Mouse (Mus musculus): ENCODE measurements at regions not wholly inside any gene's neighbourhood (a gene's known extent, or its start where the extent isn't known, plus 50 kb on each side); places are given as distances from the start of the nearest gene placed in this dataset.

DNA sequence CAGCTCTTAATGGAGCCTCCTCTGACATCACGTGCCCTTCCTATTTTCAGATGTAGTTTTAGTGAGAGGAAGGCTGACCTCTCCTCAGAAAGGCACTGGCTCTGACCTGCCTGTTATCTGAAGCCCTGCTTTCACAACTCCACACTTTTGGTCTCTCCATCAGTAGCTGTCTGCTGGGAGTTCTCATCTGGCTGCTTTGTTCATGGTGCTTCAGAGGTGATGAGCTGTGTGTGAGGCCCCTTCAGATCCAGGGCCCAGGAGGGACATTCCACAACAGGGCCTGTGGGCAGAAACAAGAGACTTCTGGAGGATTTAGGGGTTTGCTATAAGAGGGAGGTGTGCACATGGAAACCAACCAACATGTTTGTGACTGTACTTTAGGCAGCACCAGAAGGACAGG lies 50.8 kb upstream of the Fhl2 start:
- no peak for DNase-seq

DNA sequence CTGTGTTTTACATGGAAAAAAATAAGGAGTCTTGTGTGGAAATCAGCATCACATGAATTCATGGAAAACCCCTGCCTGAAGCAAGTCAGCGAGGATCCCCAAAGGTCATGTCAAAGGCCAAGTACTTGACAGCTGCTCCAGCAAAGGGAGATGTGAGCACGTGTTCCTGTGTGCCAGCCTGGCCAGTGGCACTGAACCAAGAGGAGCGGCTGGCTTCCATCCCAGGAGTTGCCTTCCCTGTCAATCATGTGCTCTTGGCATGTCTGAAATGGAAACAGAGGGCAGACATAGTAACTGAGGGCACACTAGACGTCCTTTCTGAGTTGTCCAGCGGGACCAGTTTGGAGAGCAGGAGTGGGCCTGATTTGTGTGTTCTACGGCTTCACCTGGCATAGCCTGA lies 53.5 kb upstream of the Fhl2 start:
- peak in 1 of 2 experiments; percentile 4 for DNase-seq

DNA sequence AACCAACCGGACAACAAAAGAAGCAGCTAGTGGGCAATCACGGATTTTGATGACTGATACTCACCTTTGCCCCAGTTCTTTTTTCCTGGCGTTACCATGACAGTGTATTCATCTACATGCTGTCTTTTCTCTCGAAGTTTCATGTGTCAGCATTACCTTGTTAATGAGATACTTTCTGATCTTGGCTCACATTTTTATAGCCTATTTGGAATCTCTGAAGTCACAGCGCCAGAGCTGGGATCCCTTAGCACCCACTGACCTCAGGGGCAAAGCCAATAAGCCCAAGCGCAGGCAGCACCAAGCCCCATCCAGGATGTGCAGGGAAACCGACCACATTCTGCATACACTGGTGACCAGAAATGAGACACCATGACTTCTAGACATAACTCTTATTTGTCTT lies 54.6 kb upstream of the Fhl2 start:
- no peak for DNase-seq

DNA sequence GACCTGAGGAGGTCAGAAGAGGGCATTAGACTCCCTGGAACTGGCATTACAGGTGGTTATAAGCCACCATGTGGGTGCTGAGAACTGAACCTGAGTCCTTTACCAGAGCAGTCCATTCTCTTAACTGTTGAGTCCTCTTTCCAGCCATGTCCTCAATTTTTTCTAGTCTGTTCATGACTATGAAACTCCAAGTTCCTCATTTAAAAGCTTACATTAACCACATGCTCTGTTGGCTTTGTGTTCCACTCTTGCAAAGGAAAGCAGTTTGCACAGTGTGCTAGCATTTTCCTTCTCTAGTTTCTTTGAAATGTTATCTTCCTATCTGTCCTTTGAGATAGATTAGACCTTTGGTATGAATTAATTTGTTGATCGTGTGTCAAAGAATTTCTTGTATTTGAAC lies 57.3 kb upstream of the Fhl2 start:
- DNase-seq = no peak

DNA sequence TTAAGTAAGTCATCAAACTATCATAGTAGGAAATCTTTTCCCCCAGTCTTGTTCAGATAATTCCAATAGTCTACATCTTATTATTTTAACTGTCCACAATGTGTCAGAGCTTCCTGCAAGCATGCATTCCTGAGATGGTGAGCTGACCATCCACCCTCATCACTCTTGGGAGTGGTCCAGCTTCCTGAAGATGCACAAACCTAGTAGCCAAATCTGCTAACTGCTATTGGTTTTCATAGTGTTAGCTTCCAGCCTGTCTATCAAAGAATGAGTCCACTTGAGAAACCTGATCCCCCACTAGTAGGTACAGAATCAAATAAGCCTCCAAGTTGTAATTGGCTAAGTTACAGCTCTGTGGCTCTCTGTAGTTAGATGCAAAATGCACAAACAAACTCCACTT lies 59.3 kb upstream of the Fhl2 start:
- no peak for DNase-seq

DNA sequence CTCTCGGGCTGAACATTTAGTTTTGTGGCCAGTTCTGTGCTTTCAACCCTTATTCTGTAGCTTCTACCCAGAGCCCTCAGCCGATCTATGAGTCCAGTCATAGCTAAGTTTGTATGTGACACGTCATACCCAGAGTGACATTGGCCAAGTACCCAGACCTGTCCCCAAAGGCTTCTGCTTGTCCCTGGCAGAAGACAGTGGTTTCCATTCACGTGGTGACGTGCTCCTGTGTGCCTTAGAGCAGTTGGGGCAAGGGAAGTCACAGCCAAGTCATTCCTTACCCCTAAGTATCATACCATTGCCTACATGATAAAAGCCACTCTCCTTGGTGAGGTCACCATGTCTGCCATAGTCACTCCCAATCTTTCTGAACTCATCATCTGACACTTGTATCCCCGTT lies 61.1 kb upstream of the Fhl2 start:
- no peak for DNase-seq

DNA sequence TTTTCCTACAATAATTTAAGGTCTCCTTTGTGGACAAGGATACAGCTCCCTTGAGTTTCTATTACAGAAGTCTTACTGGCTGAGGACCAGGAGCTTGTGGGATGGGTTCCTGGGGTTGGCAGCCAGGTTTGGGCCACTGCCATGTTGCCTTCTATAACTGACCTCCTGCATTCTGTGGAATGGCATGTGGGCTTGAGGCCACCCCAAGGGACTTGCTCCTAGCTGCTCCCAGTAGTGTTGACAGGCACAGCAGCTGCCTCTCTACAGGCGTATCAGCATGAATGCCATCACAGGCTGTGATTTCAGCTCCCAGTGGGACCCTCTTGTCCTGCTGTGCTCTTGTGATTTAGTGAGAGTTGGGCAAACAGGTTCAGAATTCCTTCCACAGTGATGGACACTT lies 63.1 kb upstream of the Fhl2 start:
- no peak for DNase-seq

DNA sequence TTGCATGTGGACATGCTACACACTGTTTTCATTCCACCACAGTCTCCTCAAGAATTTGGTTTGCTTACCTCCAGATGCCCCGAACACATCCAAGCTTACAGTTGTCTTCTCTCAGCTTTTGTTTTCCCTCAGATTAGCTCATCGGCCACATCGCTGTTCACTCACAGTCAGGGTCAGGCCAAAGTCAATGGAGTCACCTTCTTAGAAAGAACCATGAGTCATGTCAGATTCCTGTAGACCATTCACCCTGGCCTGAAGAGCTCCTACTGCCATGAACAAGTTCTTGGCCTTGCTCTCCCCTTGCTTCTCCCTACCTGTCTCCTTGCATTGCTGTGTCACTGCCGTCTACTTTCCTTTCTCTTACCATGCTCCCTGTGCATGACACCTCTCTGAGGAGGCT lies 63.7 kb upstream of the Fhl2 start:
- no peak for DNase-seq

DNA sequence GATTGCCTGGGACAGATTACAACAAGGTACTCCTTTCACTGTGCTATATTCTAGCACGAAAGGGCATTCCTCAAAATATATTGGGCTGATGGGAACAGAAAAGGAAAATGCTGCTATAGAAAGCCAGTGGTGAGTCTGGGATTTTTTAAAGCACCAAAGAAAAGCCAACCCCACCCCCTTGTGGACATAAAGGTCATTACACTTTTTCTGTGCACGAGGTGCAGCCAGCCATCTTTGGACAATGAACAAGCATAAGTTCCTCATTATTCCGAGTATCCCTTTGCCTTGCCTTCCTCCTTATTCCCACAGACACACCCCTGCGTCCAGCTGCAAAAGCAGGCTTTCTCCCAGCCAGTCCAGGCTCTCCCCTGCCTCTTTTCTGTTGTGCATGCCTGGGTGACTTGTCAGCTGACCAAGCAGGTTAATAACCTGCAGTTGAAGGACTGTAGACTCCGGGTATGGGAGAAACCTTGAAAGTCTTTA lies 67.7 kb upstream of the Fhl2 start:
- peak; percentile 11 to 45 for DNase-seq

DNA sequence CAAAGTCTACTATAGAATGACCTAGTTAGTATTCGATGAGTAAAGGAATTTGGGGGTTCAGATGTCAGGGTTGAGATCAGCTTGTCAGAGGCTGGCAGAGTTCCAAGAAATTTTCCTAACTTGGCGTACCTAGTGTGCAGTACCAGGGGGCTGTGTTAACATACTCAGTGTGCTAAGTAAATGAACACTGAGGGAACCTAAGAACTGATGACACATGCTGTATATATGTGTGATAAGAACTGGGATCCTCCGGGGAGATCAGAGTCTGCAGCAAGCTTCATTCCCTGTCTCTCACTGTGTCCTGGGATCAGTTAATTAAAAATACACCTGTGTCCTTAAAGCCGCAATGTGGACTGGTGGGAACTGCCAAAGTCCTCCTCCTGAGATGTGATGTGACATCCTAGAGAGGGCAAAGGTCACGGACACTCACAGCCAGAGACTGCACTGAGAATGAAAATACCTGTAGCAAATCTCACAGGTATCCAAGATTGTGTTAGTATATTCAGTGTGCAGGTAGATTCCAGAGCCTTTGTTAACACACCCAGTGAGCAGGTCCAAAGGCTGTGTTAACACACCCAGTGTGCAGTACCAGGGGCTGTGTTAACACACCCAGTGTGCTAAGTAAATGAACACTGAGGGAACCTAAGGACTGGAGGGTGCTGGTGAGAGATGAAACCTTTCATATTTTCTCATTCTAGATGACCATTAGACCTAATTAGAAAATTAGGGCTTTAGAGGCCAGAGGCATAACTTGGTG lies 69.1 kb upstream of the Fhl2 start:
- no peak for DNase-seq

DNA sequence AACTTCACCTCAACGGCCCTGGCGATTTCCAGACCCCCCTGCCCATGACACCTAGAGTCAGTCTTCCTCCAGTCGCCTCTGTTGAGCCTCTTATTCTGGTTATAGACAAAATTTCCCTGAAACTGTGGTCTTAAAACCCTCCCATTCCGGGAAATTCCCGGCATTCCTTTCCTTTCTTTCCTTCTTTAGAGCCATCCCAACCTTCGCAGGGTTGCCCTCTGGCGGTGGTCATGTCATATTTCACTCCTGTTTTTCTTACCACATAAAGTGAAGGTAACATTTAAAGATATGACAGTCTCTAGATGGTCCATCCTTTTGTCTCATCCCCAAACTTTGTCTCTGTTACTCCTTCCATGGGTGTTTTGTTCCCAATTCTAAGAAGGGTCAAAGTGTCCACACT lies 72.9 kb upstream of the Fhl2 start:
- DNase-seq = no peak

DNA sequence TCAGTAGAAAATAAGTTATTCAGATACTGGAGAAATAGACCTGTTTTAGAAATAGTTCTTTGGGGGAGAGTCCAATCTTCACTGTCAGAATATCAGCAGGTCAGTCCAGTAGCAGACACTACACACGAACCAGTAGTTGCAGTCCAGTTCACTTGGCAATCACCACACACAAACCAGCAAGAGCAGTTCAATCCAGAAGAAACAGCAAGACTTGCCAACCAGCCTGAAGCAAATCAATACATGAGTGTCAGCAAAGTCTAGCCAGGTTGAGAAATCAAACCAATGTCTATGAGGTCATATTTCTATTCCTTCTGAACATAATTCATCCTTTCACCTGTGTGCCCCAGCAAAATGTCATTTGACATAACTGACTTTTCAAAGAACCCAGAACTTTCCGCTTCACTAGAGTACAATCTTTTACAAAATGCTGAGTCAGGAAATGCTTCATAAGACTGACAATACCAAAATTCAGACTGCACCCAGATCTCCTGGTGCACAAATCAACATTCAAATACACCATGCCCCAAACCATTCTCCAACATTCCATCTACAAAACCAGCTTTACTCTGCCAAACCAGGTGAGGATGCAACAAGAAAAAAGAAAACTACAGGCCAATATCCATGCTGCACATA lies 76.6 kb upstream of the Fhl2 start:
- DNase-seq = no peak

DNA sequence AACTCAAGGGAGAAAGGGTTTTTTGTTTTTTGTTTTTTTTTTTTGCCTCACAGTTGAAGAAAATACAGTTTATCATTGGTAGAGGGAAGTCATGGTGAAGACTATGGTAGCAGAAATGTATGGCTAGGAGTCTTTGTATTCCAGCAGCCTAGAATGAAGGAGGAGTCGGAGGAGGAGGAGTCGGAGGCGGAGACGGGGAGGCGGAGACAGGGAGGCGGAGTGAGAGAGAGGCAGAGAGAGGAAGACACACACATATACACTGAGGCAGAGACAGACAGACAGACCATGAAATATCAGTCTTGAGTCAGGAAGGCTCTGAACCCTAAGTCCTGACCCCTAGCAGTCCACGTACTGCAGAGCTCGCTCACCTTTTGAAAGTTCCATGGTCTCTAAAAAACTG lies 95.0 kb upstream of the Fhl2 start:
- no peak for DNase-seq

DNA sequence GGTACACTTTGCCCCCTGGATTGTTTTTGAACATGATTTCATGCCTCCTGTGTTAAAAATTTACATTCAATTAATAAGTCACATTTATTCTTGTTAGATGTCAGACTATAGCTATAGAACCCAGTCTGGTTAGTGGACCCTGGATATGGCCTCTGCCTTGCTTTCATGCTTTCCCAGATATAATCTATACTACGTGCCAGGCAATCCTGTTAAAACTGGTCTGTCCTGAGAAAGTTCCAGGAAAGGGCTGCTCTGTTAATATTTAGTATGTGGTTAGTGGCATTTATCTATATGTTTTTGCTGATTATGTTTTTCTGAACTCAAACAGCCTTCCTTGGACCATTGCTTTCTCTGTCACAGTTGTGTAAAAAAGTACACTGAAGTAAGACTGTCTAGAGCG lies 95.8 kb upstream of the Fhl2 start:
- DNase-seq = no peak

DNA sequence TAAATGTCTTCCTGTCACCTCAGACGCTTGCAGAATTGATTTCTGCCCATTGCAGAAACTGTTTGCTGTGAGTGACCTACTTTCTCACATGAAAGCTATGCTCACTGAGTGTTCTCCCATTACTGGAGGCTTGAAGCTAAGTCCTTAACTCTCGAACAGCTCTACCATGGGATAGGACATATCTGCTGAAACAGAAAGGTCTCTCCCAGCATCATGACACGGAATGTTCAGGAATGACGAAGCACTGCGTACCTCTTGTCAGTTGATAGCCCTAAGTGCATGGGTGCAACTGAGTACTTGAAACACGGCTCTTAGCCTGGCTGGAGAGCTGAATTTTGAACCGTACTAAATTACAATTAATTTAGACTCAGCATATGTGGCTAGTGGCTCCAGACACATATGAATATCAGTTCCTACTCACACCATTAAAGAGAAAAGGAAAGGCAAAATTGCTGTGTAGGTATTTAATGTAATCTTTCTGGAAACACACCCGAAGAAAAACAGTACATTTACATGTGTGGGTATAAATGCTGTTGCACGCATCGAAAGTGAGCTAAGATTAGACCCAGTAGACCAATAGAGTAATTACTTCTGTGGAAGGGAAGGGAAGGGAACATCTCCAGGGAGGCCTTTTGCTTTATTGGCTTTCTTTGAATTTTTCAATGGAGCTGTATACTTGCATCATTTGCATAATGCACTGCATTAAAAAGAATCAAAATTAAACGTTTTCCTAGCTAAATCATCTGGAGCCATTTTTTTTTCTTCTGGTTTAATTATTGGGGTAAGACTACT lies 97.6 kb upstream of the Fhl2 start:
- DNase-seq = no peak

DNA sequence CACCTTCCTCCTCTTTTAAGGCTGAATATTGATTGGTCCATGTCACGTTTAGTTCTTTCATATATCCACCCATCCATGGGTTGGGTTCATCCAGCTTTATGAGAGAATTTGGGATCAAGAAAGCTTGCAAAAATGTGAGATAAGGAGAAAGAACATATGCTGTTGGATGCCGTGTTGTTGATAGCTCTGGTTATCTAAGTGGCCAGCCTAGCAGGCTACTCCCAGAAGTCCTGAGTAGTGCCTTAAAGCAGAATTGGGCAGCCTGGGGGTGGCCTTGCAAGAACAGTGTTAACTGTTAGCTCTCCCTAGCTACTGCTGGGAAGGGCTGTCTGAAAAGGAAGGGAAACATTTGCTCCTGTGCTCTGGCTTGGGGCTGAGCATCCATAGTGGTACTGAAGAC lies 100.8 kb upstream of the Fhl2 start:
- DNase-seq = no peak

DNA sequence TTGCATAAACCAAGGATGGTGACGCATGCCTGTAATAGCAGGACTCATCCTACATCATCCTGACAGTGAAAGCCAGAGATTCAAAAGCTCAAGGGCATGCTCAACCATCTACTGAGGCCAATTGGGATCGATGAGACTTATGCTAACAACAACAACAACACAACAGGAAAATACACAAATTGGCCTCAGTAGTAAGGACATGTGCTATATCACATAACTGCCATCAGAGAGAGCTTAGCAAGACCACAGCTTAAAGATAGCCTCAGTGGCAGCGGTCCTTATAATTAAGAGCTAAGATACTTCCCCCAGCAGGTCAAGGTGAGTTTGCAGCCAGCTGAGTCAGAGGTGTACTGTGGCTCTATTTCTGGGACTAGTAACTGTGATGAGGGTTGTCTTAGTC lies 102.0 kb upstream of the Fhl2 start:
- no peak for DNase-seq

DNA sequence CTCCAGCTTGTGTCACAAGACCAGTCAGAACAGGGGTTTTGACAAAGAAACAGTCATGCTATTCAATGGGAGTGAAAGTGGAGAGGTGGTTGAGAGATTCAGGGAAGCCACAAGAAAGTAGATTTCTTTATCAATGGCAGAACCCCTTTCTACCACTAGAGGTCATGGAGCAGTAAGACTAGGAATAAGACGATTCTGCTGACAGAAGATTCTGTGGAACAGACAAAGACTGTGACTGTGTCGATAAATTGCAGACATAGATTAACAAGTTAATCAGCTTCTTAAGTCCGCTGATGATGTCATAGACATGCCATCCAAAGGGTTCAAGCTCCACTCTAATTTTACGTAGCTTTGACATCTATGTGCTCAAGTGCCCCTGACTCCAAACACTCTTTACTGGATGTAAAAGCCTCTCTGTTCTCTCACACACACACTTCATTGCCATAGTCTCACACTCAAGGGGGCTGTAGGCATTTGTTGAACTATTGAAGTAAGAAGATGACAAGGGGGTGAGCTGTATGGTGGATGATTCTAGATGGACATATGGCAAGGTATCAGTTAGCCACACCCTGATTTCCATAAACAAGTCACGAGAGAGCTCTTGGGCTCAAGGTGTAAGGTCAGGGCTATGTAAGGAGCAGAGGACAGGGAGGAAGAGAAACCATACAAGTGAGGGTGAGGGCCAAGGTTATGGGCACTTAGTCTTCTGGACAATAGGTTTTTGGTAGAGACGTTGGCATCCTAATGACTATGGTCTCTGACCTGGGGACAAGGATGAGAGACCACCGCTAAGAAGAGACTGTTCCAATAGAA lies 102.9 kb upstream of the Fhl2 start:
- no peak for DNase-seq

DNA sequence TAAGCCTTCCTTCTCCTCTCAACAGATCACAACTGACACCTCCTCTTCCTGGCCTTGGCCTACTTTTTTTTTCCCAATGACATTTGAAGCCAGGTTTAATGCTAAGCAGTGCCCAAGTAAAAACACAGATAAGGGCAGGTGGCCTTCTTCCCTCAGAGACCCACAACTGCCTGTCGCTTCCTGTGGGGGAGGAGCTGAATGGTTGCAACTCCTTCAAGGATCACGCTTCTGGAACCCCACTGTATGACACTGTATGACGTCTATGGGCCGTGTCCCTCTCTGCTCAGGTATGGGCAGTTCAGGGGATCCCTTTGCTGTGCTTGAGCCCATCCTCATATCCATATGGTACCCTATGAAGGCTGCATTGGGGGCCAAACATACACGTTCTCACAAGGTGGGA lies 103.9 kb upstream of the Fhl2 start:
- DNase-seq = no peak

DNA sequence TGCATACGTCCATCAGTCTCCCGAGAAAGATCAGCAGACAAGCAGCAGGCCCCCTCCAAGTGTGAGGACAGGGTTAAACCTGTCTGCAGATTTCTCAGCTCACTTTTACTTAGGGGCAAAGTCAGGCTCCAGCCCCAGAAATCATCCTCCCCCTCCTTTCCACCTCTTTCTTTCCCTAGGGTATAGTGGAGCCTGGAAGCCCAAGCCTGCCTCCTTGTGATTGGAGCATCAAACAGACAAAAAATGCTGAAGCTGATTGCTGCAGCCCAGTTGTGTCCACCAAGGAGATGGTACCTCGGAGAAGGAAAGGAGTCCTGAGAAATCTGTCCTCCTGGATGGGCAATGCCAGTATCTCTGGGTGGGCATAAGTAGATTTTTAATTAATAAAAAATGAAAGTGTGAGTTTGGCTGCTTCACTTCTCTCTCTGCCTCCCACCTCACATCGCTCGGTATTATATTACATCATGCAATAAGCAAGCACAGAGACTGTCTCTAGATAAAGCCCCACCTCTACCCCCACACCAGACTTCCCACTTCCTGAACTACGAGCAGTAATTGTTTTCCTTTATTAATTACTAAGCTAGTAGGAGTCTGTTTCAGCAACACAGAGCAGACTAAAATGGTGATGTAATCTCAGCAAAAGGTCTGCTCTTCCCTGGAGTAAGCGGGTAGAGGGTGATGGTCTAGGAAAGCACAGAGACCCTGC lies 105.2 kb upstream of the Fhl2 start:
- DNase-seq = no peak

DNA sequence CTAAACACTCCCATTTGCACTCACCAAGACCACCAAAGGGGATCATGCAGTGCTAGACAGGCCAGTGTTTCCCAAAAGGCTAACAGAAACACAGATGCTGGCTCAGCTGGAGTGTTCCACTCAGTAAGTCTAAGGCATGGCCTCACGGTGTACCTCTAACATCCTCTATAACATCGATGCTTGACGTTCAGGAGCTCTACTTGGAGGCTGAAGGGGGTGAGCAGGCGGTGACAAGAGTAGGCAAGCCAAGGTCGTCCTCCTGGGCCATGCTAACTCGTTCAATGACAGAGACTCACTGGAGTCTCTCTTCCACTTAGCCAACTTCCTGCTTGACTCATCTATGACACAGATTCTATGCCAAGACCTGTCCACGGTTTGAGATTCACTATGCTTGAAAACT lies 105.9 kb upstream of the Fhl2 start:
- DNase-seq = no peak
